Mouse (Mus musculus): ENCODE measurements around the gene Gm9945. TPM values are rescaled to one million over a fixed set of nuclear protein-coding genes. Genes with fewer than 3 reads are reported as not detected.

Gm9945 gene
- polyA plus RNA-seq (2016; fragmentation: Nextera tagmentation; extraction: Ambion mirVana), result not detected in 2 replicates

- H3K4me1 ChIP-seq (replicated peaks), result peaks cover 19% of the 10 kb centered on the region
- H3K36me3 ChIP-seq, result no peaks in the 10 kb centered on the region
- ATAC-seq (ENCODE audit: insufficient number of reproducible peaks, low FRiP score), result peak; percentile 33
- peak within 1 kb of the TSS; percentile 54 for H3K9ac ChIP-seq
- H3K4me3 ChIP-seq, result peak within 1 kb of the TSS; percentile 55
- 4% methylated on average over 40 of the region's 40 CpGs for WGBS
- no peaks in the 10 kb centered on the region for H3K9me3 ChIP-seq (replicated peaks)
- H3K4me2 ChIP-seq, result peak within 1 kb of the TSS; percentile 88
- H3K27me3 ChIP-seq (replicated peaks), result peaks cover 59% of the 10 kb centered on the region
- no peak within 1 kb of the TSS for H3K27ac ChIP-seq (ENCODE audit: poor library complexity, severe bottlenecking)
Measured at GRCm38 (mm10) chr11:53479783-53480301, at the start of gene Gm9945, which contains the start of gene Sowaha. TSS of gene Gm9945 (plus strand) at chr11:53480166. TSS of gene Sowaha (minus strand) at chr11:53480274.

GRCm38 (mm10) chr11:53430300-53430669 is 49.7 kb upstream of the Gm9945 start:
- H3K9ac ChIP-seq, result peak overlapping the region; percentile 93
- no peaks in the 10 kb centered on the region for H3K27me3 ChIP-seq (replicated peaks)
- peaks cover 15% of the 10 kb centered on the region for H3K36me3 ChIP-seq
- H3K4me3 ChIP-seq, result peak overlapping the region; percentile 92
- peak overlapping the region; percentile 84 for H3K4me2 ChIP-seq
- peaks cover 29% of the 10 kb centered on the region for H3K4me1 ChIP-seq (replicated peaks)
- no peaks in the 10 kb centered on the region for H3K9me3 ChIP-seq (replicated peaks)
- under 1% methylated on average over 34 of the region's 34 CpGs for WGBS
- ATAC-seq (ENCODE audit: insufficient number of reproducible peaks, low FRiP score), result peak; percentile 47
- H3K27ac ChIP-seq (ENCODE audit: poor library complexity, severe bottlenecking), result peak overlapping the region; percentile 72

GRCm38 (mm10) chr11:53430670-53431346 is 49.2 kb upstream of the Gm9945 start, which contains the start of the genes Uqcrq and Gdf9:
TSS of gene Uqcrq (minus strand) at chr11:53430831.
TSS of gene Gdf9 (plus strand) at chr11:53431023.
- peak within 1 kb of the TSS; percentile 84 for H3K4me2 ChIP-seq
- peak within 1 kb of the TSS; percentile 75 for H3K27ac ChIP-seq (ENCODE audit: poor library complexity, severe bottlenecking)
- peak; percentile 97 for ATAC-seq (ENCODE audit: insufficient number of reproducible peaks, low FRiP score)
- H3K9me3 ChIP-seq (replicated peaks), result no peaks in the 10 kb centered on the region
- no peaks in the 10 kb centered on the region for H3K27me3 ChIP-seq (replicated peaks)
- peaks cover 23% of the 10 kb centered on the region for H3K4me1 ChIP-seq (replicated peaks)
- under 1% methylated on average over 44 of the region's 44 CpGs for WGBS
- peaks cover 15% of the 10 kb centered on the region for H3K36me3 ChIP-seq
- H3K9ac ChIP-seq, result peak within 1 kb of the TSS; percentile 93
- H3K4me3 ChIP-seq, result peak within 1 kb of the TSS; percentile 92

GRCm38 (mm10) chr11:53431347-53432056 is 48.5 kb upstream of the Gm9945 start:
- WGBS, result 15% methylated on average over 9 of the region's 9 CpGs
- H3K9ac ChIP-seq, result peak overlapping the region; percentile 40
- H3K27me3 ChIP-seq (replicated peaks), result no peaks in the 10 kb centered on the region

GRCm38 (mm10) chr11:53433057-53433456 is 46.9 kb upstream of the Gm9945 start:
- Histone ChIP-seq H3K4me2 (no peak overlapping the region), H3K4me1 (replicated peaks) (peaks cover 14% of the 10 kb centered on the region), H3K27ac (ENCODE audit: poor library complexity, severe bottlenecking) (no peak overlapping the region), H3K4me3 (no peak overlapping the region), H3K9ac (no peak overlapping the region), H3K36me3 (peaks cover 11% of the 10 kb centered on the region), H3K9me3 (replicated peaks) (no peaks in the 10 kb centered on the region), H3K27me3 (replicated peaks) (no peaks in the 10 kb centered on the region)
- 40% methylated on average over 6 of the region's 6 CpGs for WGBS
- ATAC-seq (ENCODE audit: insufficient number of reproducible peaks, low FRiP score), result no peak

More at GRCm38 (mm10) chr11:53431347-53432056, 48.5 kb upstream of the Gm9945 start:
- Histone ChIP-seq H3K4me2 (peak overlapping the region; percentile 65), H3K4me3 (peak overlapping the region; percentile 92), H3K9me3 (replicated peaks) (no peaks in the 10 kb centered on the region), H3K4me1 (replicated peaks) (peaks cover 18% of the 10 kb centered on the region), H3K27ac (ENCODE audit: poor library complexity, severe bottlenecking) (peak overlapping the region; percentile 75), H3K36me3 (peaks cover 15% of the 10 kb centered on the region)
- ATAC-seq (ENCODE audit: insufficient number of reproducible peaks, low FRiP score), result peak; percentile 9; the same call in 1 of the 2 replicates

- Histone ChIP-seq H3K27me3 (replicated peaks) (no peaks in the 10 kb centered on the region), H3K4me2 (no peak overlapping the region), H3K27ac (ENCODE audit: poor library complexity, severe bottlenecking) (no peak overlapping the region), H3K4me1 (replicated peaks) (peaks cover 8% of the 10 kb centered on the region; the same call in 1 of the 2 replicates), H3K9me3 (replicated peaks) (no peaks in the 10 kb centered on the region), H3K36me3 (no peaks in the 10 kb centered on the region), H3K9ac (no peak overlapping the region), H3K4me3 (no peak overlapping the region)
- no peak for ATAC-seq (ENCODE audit: insufficient number of reproducible peaks, low FRiP score)
- WGBS, result 74% methylated on average over 8 of the region's 8 CpGs
Measured at GRCm38 (mm10) chr11:53435504-53435903, 44.5 kb upstream of the Gm9945 start.

GRCm38 (mm10) chr11:53436338-53436737 is 43.6 kb upstream of the Gm9945 start:
- WGBS, result 83% methylated on average over 6 of the region's 6 CpGs
- Histone ChIP-seq H3K4me2 (no peak overlapping the region), H3K4me3 (no peak overlapping the region), H3K4me1 (replicated peaks) (peaks cover 7% of the 10 kb centered on the region; the same call in 1 of the 2 replicates), H3K9me3 (replicated peaks) (no peaks in the 10 kb centered on the region), H3K27ac (ENCODE audit: poor library complexity, severe bottlenecking) (no peak overlapping the region), H3K9ac (no peak overlapping the region), H3K36me3 (no peaks in the 10 kb centered on the region), H3K27me3 (replicated peaks) (no peaks in the 10 kb centered on the region)
- no peak for ATAC-seq (ENCODE audit: insufficient number of reproducible peaks, low FRiP score)

- H3K9me3 ChIP-seq (replicated peaks), result no peaks in the 10 kb centered on the region
- peaks cover 13% of the 10 kb centered on the region for H3K4me1 ChIP-seq (replicated peaks)
- H3K27me3 ChIP-seq (replicated peaks), result no peaks in the 10 kb centered on the region
- H3K36me3 ChIP-seq, result no peaks in the 10 kb centered on the region
- ATAC-seq (ENCODE audit: insufficient number of reproducible peaks, low FRiP score), result peak; percentile 52; the same call in 1 of the 2 replicates
- no peak overlapping the region for H3K4me3 ChIP-seq
- H3K4me2 ChIP-seq, result peak overlapping the region; percentile 9
- 0 out of 2 replicates have a peak overlapping the region, but pooled peaks have one; percentile 3 for H3K9ac ChIP-seq
- 1% methylated on average over 12 of the region's 12 CpGs for WGBS
- H3K27ac ChIP-seq (ENCODE audit: poor library complexity, severe bottlenecking), result peak overlapping the region; percentile 86
Measured at GRCm38 (mm10) chr11:53441921-53442320, 38.0 kb upstream of the Gm9945 start.

- peaks cover 13% of the 10 kb centered on the region for H3K4me1 ChIP-seq (replicated peaks)
- no peak for ATAC-seq (ENCODE audit: insufficient number of reproducible peaks, low FRiP score)
- no peaks in the 10 kb centered on the region for H3K36me3 ChIP-seq
- H3K27me3 ChIP-seq (replicated peaks), result no peaks in the 10 kb centered on the region
- no peak overlapping the region for H3K27ac ChIP-seq (ENCODE audit: poor library complexity, severe bottlenecking)
- H3K9me3 ChIP-seq (replicated peaks), result no peaks in the 10 kb centered on the region
- no peak overlapping the region for H3K4me3 ChIP-seq
- 45% methylated on average over 6 of the region's 6 CpGs for WGBS
- H3K4me2 ChIP-seq, result no peak overlapping the region
- no peak overlapping the region for H3K9ac ChIP-seq
Measured at GRCm38 (mm10) chr11:53443861-53444260, 36.1 kb upstream of the Gm9945 start.

GRCm38 (mm10) chr11:53445562-53445961 is 34.4 kb upstream of the Gm9945 start:
- ATAC-seq (ENCODE audit: insufficient number of reproducible peaks, low FRiP score), result no peak
- Histone ChIP-seq H3K4me3 (no peak overlapping the region), H3K36me3 (no peaks in the 10 kb centered on the region), H3K4me1 (replicated peaks) (peaks cover 16% of the 10 kb centered on the region), H3K27ac (ENCODE audit: poor library complexity, severe bottlenecking) (no peak overlapping the region), H3K27me3 (replicated peaks) (0 out of 2 replicates have a peak, but pooled peaks cover 3% of the 10 kb centered on the region), H3K9me3 (replicated peaks) (no peaks in the 10 kb centered on the region), H3K4me2 (no peak overlapping the region), H3K9ac (no peak overlapping the region; the same call in 1 of the 2 replicates)
- 29% methylated on average over 13 of the region's 13 CpGs for WGBS

GRCm38 (mm10) chr11:53446183-53446582 is 33.8 kb upstream of the Gm9945 start:
- Histone ChIP-seq H3K4me2 (no peak overlapping the region), H3K4me1 (replicated peaks) (peaks cover 16% of the 10 kb centered on the region), H3K9me3 (replicated peaks) (no peaks in the 10 kb centered on the region), H3K4me3 (no peak overlapping the region), H3K9ac (no peak overlapping the region), H3K27me3 (replicated peaks) (0 out of 2 replicates have a peak, but pooled peaks cover 3% of the 10 kb centered on the region), H3K36me3 (no peaks in the 10 kb centered on the region), H3K27ac (ENCODE audit: poor library complexity, severe bottlenecking) (no peak overlapping the region)
- no peak for ATAC-seq (ENCODE audit: insufficient number of reproducible peaks, low FRiP score)
- WGBS, result 85% methylated on average over 13 of the region's 13 CpGs
